Mouse (Mus musculus) cerebellum, adult 2 months (tissue): ENCODE measurements around the gene Sccpdh.

Experiments
- CTCF ChIP-seq: fragments of 200-500 bp; IDR thresholded peaks from 2 replicates; pipeline ENCODE4 v1.5.1; 2011; ENCODE audit warnings: low read depth, mild to moderate bottlenecking, control low read depth, low read length, moderate library complexity, borderline replicate concordance; ENCODE audit not compliant: insufficient read depth
- POLR2A ChIP-seq: fragments of 200-500 bp; IDR thresholded peaks from 2 replicates; pipeline ENCODE4 v1.6.1; 2011; ENCODE audit warnings: low read length, control low read depth, borderline replicate concordance; ENCODE audit not compliant: insufficient read depth

GRCm38 (mm10) chr1:179688914-179689313 lies 20.9 kb downstream of the Sccpdh start:
- TF ChIP-seq POLR2A (no peak), CTCF (no peak)
